In genomic region chr12:56240206-56240605, GRCm38 (mm10) we compare ENCODE assay signal across 20 mouse cellular contexts.
DNase-seq lines count a peak whose midpoint lies in the region; ATAC-seq and TF ChIP-seq lines count a peak whose summit lies in the region.
"Had no signal": no experiment of that assay in that cellular context is flagged by ENCODE, and none has a peak within 500 bp of the region (broad histone marks: within the 10 kb centered on the region; RNA-seq: fewer than 3 reads in every experiment).

No protein-coding gene starts in this region.

- ATAC-seq in hindbrain, embryonic 11.5 days (ENCODE audit: low FRiP score): no peak
- ATAC-seq in hindbrain, postnatal 0 days: no peak
- no peak for ATAC-seq in midbrain, embryonic 11.5 days (ENCODE audit: low FRiP score)
- ATAC-seq in midbrain, postnatal 0 days (ENCODE audit: low FRiP score): no peak
- no peak for ATAC-seq in intestine, embryonic 16.5 days
- ATAC-seq: forebrain, embryonic 13.5 days; forebrain, postnatal 0 days; hindbrain, embryonic 16.5 days had no signal

- no peak for TF ChIP-seq CTCF in hindbrain, postnatal 0 days (IDR thresholded peaks at IDR 0.05; ENCODE audit: low read depth)
- no peak for TF ChIP-seq CTCF in midbrain, postnatal 0 days (IDR thresholded peaks at IDR 0.05)

- no peak overlapping the region for H3K4me2 ChIP-seq in hindbrain, embryonic 11.5 days (replicated peaks; ENCODE audit: low read depth, low read length)
- no peak overlapping the region for H3K4me2 ChIP-seq in hindbrain, postnatal 0 days (ENCODE audit: low read depth, low read length)
- no peak overlapping the region for H3K4me2 ChIP-seq in midbrain, embryonic 11.5 days
- H3K4me2 ChIP-seq in midbrain, postnatal 0 days (ENCODE audit: low read depth, low read length, poor library complexity, severe bottlenecking): no peak overlapping the region
- no peak overlapping the region for H3K4me2 ChIP-seq in intestine, embryonic 16.5 days (ENCODE audit: low read depth, low read length)
- H3K4me2 ChIP-seq: forebrain, embryonic 13.5 days; heart, embryonic 12.5 days; hindbrain, embryonic 12.5 days had no signal

- no peak overlapping the region for H3K4me3 ChIP-seq in hindbrain, embryonic 11.5 days (ENCODE audit: low read depth, low read length)
- H3K4me3 ChIP-seq in hindbrain, postnatal 0 days (ENCODE audit: low read length): no peak overlapping the region
- H3K4me3 ChIP-seq in midbrain, embryonic 11.5 days (ENCODE audit: low read depth, low read length): no peak overlapping the region
- H3K4me3 ChIP-seq in midbrain, postnatal 0 days (ENCODE audit: low read depth, low read length): no peak overlapping the region
- H3K4me3 ChIP-seq in limb, embryonic 10.5 days: no peak overlapping the region
- H3K4me3 ChIP-seq in intestine, embryonic 16.5 days (ENCODE audit: low read length): no peak overlapping the region
- H3K4me3 ChIP-seq: embryonic facial prominence, embryonic 10.5 days; forebrain, embryonic 13.5 days; heart, embryonic 12.5 days; hindbrain, embryonic 12.5 days had no signal

- H3K27ac ChIP-seq in hindbrain, embryonic 11.5 days (ENCODE audit: low read depth, low read length): no peak overlapping the region
- H3K27ac ChIP-seq in hindbrain, postnatal 0 days: no peak overlapping the region
- H3K27ac ChIP-seq in midbrain, embryonic 11.5 days (ENCODE audit: low read depth, low read length): no peak overlapping the region
- H3K27ac ChIP-seq in midbrain, postnatal 0 days (ENCODE audit: low read depth, low read length): no peak overlapping the region
- no peak overlapping the region for H3K27ac ChIP-seq in limb, embryonic 10.5 days
- no peak overlapping the region for H3K27ac ChIP-seq in intestine, embryonic 16.5 days (ENCODE audit: low read length)
- H3K27ac ChIP-seq: embryonic facial prominence, embryonic 10.5 days; forebrain, embryonic 13.5 days; hindbrain, embryonic 12.5 days had no signal

- H3K4me1 ChIP-seq in hindbrain, embryonic 11.5 days (replicated peaks; ENCODE audit: control insufficient read depth, insufficient read depth, low read length): no peaks in the 10 kb centered on the region
- H3K4me1 ChIP-seq in hindbrain, postnatal 0 days (ENCODE audit: insufficient read depth, low read length): no peaks in the 10 kb centered on the region
- no peaks in the 10 kb centered on the region for H3K4me1 ChIP-seq in midbrain, embryonic 11.5 days (ENCODE audit: control insufficient read depth, insufficient read depth, low read length)
- H3K4me1 ChIP-seq in midbrain, postnatal 0 days (ENCODE audit: insufficient read depth, low read length): no peaks in the 10 kb centered on the region
- no peaks in the 10 kb centered on the region for H3K4me1 ChIP-seq in limb, embryonic 10.5 days
- H3K4me1 ChIP-seq in intestine, embryonic 16.5 days (ENCODE audit: control insufficient read depth, insufficient read depth, low read length): no peaks in the 10 kb centered on the region
- H3K4me1 ChIP-seq: embryonic facial prominence, embryonic 10.5 days; forebrain, embryonic 13.5 days; hindbrain, embryonic 12.5 days had no signal

- DNase-seq in hindbrain, embryonic 11.5 days (ENCODE audit: low spot score): peak; percentile 28
- no peak for DNase-seq in hindbrain, postnatal 0 days (ENCODE audit: low spot score)
- peak; percentile 73 for DNase-seq in midbrain, embryonic 11.5 days (ENCODE audit: low spot score, missing footprints)
- DNase-seq in midbrain, postnatal 0 days (ENCODE audit: low spot score): no peak
- peak; percentile 58 for DNase-seq in embryo, embryonic 10 days (ENCODE audit: low spot score)
- peak; percentile 31 for DNase-seq in limb, embryonic 10.5 days (ENCODE audit: low spot score)
- no peak for DNase-seq in MN1 (ENCODE audit: low spot score)
- DNase-seq: adrenal gland, adult 8-10 months; adrenal gland, postnatal 36 days; cerebellum, adult 2 months; cerebellum, postnatal 10 days; forebrain, postnatal 0 days; gastrocnemius, postnatal 14 days had no signal

- no peak overlapping the region for H3K9ac ChIP-seq in hindbrain, embryonic 11.5 days (ENCODE audit: low read depth, low read length)
- H3K9ac ChIP-seq in hindbrain, postnatal 0 days (replicated peaks; ENCODE audit: low read length): no peak overlapping the region
- no peak overlapping the region for H3K9ac ChIP-seq in midbrain, embryonic 11.5 days (ENCODE audit: low read length)
- H3K9ac ChIP-seq in midbrain, postnatal 0 days (replicated peaks; ENCODE audit: low read length, poor library complexity, severe bottlenecking): no peak overlapping the region
- H3K9ac ChIP-seq in intestine, embryonic 16.5 days (ENCODE audit: low read depth, low read length): no peak overlapping the region
- H3K9ac ChIP-seq: forebrain, embryonic 13.5 days; forebrain, postnatal 0 days; heart, embryonic 12.5 days; hindbrain, embryonic 12.5 days had no signal

- H3K36me3 ChIP-seq in hindbrain, embryonic 11.5 days (ENCODE audit: control insufficient read depth, insufficient read depth, low read length): no peaks in the 10 kb centered on the region
- H3K36me3 ChIP-seq in hindbrain, postnatal 0 days (ENCODE audit: insufficient read depth, low read length): no peaks in the 10 kb centered on the region
- no peaks in the 10 kb centered on the region for H3K36me3 ChIP-seq in midbrain, embryonic 11.5 days (ENCODE audit: control insufficient read depth, insufficient read depth, low read length)
- H3K36me3 ChIP-seq in midbrain, postnatal 0 days (ENCODE audit: insufficient read depth, low read length): no peaks in the 10 kb centered on the region
- H3K36me3 ChIP-seq in limb, embryonic 10.5 days: no peaks in the 10 kb centered on the region
- H3K36me3 ChIP-seq in intestine, embryonic 16.5 days (ENCODE audit: control insufficient read depth, insufficient read depth, low read length): no peaks in the 10 kb centered on the region
- H3K36me3 ChIP-seq: embryonic facial prominence, embryonic 10.5 days; heart, embryonic 12.5 days; hindbrain, embryonic 12.5 days had no signal

- 34% methylated on average over 12 of the region's 12 CpGs for WGBS in hindbrain, embryonic 11.5 days
- 44% methylated on average over 12 of the region's 12 CpGs for WGBS in hindbrain, postnatal 0 days
- 53% methylated on average over 12 of the region's 12 CpGs for whole genome bisulfite sequencing in midbrain, embryonic 11.5 days
- WGBS in midbrain, postnatal 0 days: 71% methylated on average over 12 of the region's 12 CpGs
- 45% methylated on average over 12 of the region's 12 CpGs for WGBS in limb, embryonic 10.5 days
- WGBS in intestine, embryonic 16.5 days: 36% methylated on average over 12 of the region's 12 CpGs

- no peaks in the 10 kb centered on the region for H3K27me3 ChIP-seq in hindbrain, embryonic 11.5 days (ENCODE audit: control insufficient read depth, insufficient read depth, low read length)
- no peaks in the 10 kb centered on the region for H3K27me3 ChIP-seq in hindbrain, postnatal 0 days (ENCODE audit: insufficient read depth, low read length)
- no peaks in the 10 kb centered on the region for H3K27me3 ChIP-seq in midbrain, embryonic 11.5 days (ENCODE audit: control insufficient read depth, insufficient read depth, low read length)
- no peaks in the 10 kb centered on the region for H3K27me3 ChIP-seq in midbrain, postnatal 0 days (ENCODE audit: insufficient read depth, low read length)
- H3K27me3 ChIP-seq in limb, embryonic 10.5 days (ENCODE audit: low read depth, poor library complexity, severe bottlenecking): no peaks in the 10 kb centered on the region
- no peaks in the 10 kb centered on the region for H3K27me3 ChIP-seq in intestine, embryonic 16.5 days (replicated peaks; ENCODE audit: control insufficient read depth, insufficient read depth, low read length)
- H3K27me3 ChIP-seq: CH12.LX; heart, embryonic 12.5 days; hindbrain, embryonic 12.5 days had no signal

- no peaks in the 10 kb centered on the region for H3K9me3 ChIP-seq in hindbrain, embryonic 11.5 days (ENCODE audit: control insufficient read depth, low read length)
- H3K9me3 ChIP-seq in hindbrain, postnatal 0 days (ENCODE audit: low read length): no peaks in the 10 kb centered on the region
- no peaks in the 10 kb centered on the region for H3K9me3 ChIP-seq in midbrain, embryonic 11.5 days (ENCODE audit: control insufficient read depth, low read length)
- no peaks in the 10 kb centered on the region for H3K9me3 ChIP-seq in midbrain, postnatal 0 days (ENCODE audit: low read length)
- H3K9me3 ChIP-seq in limb, embryonic 10.5 days (replicated peaks): no peaks in the 10 kb centered on the region
- no peaks in the 10 kb centered on the region for H3K9me3 ChIP-seq in intestine, embryonic 16.5 days (ENCODE audit: control insufficient read depth, low read length)
- H3K9me3 ChIP-seq: embryonic facial prominence, embryonic 10.5 days; forebrain, embryonic 13.5 days; heart, embryonic 12.5 days; hindbrain, embryonic 12.5 days had no signal

Comparison
In these comparisons a context has a peak if more than half of its experiments do, and no peak if none do; other contexts are left out.
1. DNase-seq: peak in hindbrain, embryonic 11.5 days (single experiment), midbrain, embryonic 11.5 days (single experiment), embryo, embryonic 10 days (single experiment) and limb, embryonic 10.5 days (single experiment); none in hindbrain, postnatal 0 days (single experiment), midbrain, postnatal 0 days (single experiment) and MN1 (single experiment).